In the genomic region with DNA sequence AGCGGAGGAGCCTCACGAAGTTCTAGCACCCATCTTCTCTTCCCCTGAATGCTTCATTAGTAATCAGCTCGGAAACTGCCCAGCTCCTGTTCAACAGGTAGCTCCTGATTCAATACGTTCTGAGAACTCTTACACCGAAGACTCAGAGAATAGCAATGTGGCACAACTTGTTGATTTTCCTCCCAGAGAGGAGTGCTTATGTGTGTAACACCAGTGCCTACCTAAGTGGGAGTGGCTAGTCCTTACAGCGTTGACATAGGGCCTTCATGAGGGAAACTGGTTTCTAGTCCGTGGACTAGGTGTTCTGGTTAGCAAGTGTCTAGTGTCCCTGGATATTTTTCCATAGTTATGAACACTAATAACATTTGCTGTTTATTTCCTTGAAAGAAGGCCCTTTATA, we compare ENCODE assay signal across 8 mouse cellular contexts. TPM values are rescaled to one million over a fixed set of nuclear protein-coding genes. Genes with fewer than 3 reads are reported as not detected.
DNase-seq lines count a peak whose midpoint lies in the region; ATAC-seq and TF ChIP-seq lines count a peak whose summit lies in the region.

No protein-coding gene starts in this region.

- H3K4me2 ChIP-seq in hindbrain, embryonic 11.5 days (replicated peaks; ENCODE audit: low read depth, low read length), result no peak overlapping the region
- H3K4me2 ChIP-seq in hindbrain, embryonic 13.5 days, result no peak overlapping the region
- H3K4me2 ChIP-seq in intestine, postnatal 0 days (replicated peaks; ENCODE audit: low read depth), result peak overlapping the region; percentile 84

- H3K4me3 ChIP-seq in hindbrain, embryonic 11.5 days (ENCODE audit: low read depth, low read length), result no peak overlapping the region
- H3K4me3 ChIP-seq in hindbrain, embryonic 13.5 days, result no peak overlapping the region
- peak overlapping the region; percentile 85; the same call in 1 of the 2 replicates for H3K4me3 ChIP-seq in intestine, postnatal 0 days (ENCODE audit: low read depth, low read length)

- no peak for TF ChIP-seq CTCF in intestine, postnatal 0 days (IDR thresholded peaks at IDR 0.05; ENCODE audit: low read depth)

- no peak overlapping the region for H3K27ac ChIP-seq in hindbrain, embryonic 11.5 days (ENCODE audit: low read depth, low read length)
- no peak overlapping the region for H3K27ac ChIP-seq in hindbrain, embryonic 13.5 days
- H3K27ac ChIP-seq in intestine, postnatal 0 days (ENCODE audit: low read depth, low read length), result peak overlapping the region; percentile 99

- H3K9ac ChIP-seq in hindbrain, embryonic 11.5 days (ENCODE audit: low read depth, low read length), result no peak overlapping the region
- no peak overlapping the region for H3K9ac ChIP-seq in hindbrain, embryonic 13.5 days
- no peak overlapping the region for H3K9ac ChIP-seq in intestine, postnatal 0 days (ENCODE audit: low read depth, low read length)

- peak; percentile 14 for DNase-seq in hindbrain, embryonic 11.5 days (ENCODE audit: low spot score)
- peak; percentile 31 for DNase-seq in cerebellum, adult 9-11 months
- peak; percentile 5 for DNase-seq in lung, postnatal 14 days
- no peak for DNase-seq in thymus, postnatal 10 days (ENCODE audit: low spot score in 2 of 2)
- no peak for DNase-seq in thymus, postnatal 14 days
- DNase-seq in adrenal gland, adult 2 months, result no peak

- H3K4me1 ChIP-seq in hindbrain, embryonic 11.5 days (replicated peaks; ENCODE audit: control insufficient read depth, insufficient read depth, low read length), result no peaks in the 10 kb centered on the region
- peaks cover 24% of the 10 kb centered on the region for H3K4me1 ChIP-seq in hindbrain, embryonic 13.5 days (replicated peaks)
- no peaks in the 10 kb centered on the region; the same call in 1 of the 2 replicates for H3K4me1 ChIP-seq in intestine, postnatal 0 days (replicated peaks; ENCODE audit: control insufficient read depth, insufficient read depth, low read length)

- H3K9me3 ChIP-seq in hindbrain, embryonic 11.5 days (ENCODE audit: control insufficient read depth, low read length), result no peaks in the 10 kb centered on the region
- H3K9me3 ChIP-seq in hindbrain, embryonic 13.5 days, result no peaks in the 10 kb centered on the region
- H3K9me3 ChIP-seq in intestine, postnatal 0 days (ENCODE audit: control insufficient read depth), result no peaks in the 10 kb centered on the region

- no peak for ATAC-seq in hindbrain, embryonic 11.5 days (ENCODE audit: low FRiP score)
- ATAC-seq in hindbrain, embryonic 13.5 days (ENCODE audit: low FRiP score), result no peak
- no peak for ATAC-seq in intestine, postnatal 0 days

- no peaks in the 10 kb centered on the region for H3K27me3 ChIP-seq in hindbrain, embryonic 11.5 days (ENCODE audit: control insufficient read depth, insufficient read depth, low read length)
- no peaks in the 10 kb centered on the region for H3K27me3 ChIP-seq in hindbrain, embryonic 13.5 days
- no peaks in the 10 kb centered on the region for H3K27me3 ChIP-seq in intestine, postnatal 0 days (replicated peaks; ENCODE audit: control insufficient read depth, insufficient read depth, low read length)

- H3K36me3 ChIP-seq in hindbrain, embryonic 11.5 days (ENCODE audit: control insufficient read depth, insufficient read depth, low read length), result no peaks in the 10 kb centered on the region
- H3K36me3 ChIP-seq in hindbrain, embryonic 13.5 days, result no peaks in the 10 kb centered on the region
- H3K36me3 ChIP-seq in intestine, postnatal 0 days (ENCODE audit: control insufficient read depth, insufficient read depth), result no peaks in the 10 kb centered on the region

- WGBS in hindbrain, embryonic 11.5 days, result 65% methylated on average over 7 of the region's 7 CpGs
- WGBS in hindbrain, embryonic 13.5 days, result 61% methylated on average over 7 of the region's 7 CpGs
- WGBS in intestine, postnatal 0 days, result 29% methylated on average over 7 of the region's 7 CpGs

RNA-seq across cellular contexts. Expression of gene Mia2, which starts 33.4 kb away (rescaled TPM):
- 60.0 and 60.8 TPM in 2 replicates for polyA plus RNA-seq in hindbrain, embryonic 11.5 days (2014; fragmentation: Nextera tagmentation; extraction: Ambion mirVana)
- 38.1 and 42.3 TPM in 2 replicates for polyA plus RNA-seq in hindbrain, embryonic 13.5 days (2015; fragmentation: Nextera tagmentation; extraction: Ambion mirVana)
- 131 and 137 TPM in 2 replicates for polyA plus RNA-seq in intestine, postnatal 0 days (2015; fragmentation: Nextera tagmentation; extraction: Ambion mirVana)
- total RNA-seq in adrenal gland, adult 2 months (2021), result 100 to 1,000 TPM; 114 to 180 TPM
- polyA plus RNA-seq in adrenal gland, adult 2 months (2012; rRNA removed), result 20.8 and 31.9 TPM in 2 replicates

Comparison
In these comparisons a context has a peak if more than half of its experiments do, and no peak if none do; other contexts are left out.
1. DNase-seq: peak in hindbrain, embryonic 11.5 days (single experiment), cerebellum, adult 9-11 months (single experiment) and lung, postnatal 14 days (single experiment); none in thymus, postnatal 10 days (0 of 2), thymus, postnatal 14 days (single experiment) and adrenal gland, adult 2 months (single experiment).